Mouse (Mus musculus): Measurements from ENCODE around the gene Igsf23. TPM values are rescaled to one million over a fixed set of nuclear protein-coding genes. Genes with fewer than 3 reads are reported as not detected.

Igsf23 gene
- polyA plus RNA-seq, 1 experiment from 2014 or later: not detected

DNA sequence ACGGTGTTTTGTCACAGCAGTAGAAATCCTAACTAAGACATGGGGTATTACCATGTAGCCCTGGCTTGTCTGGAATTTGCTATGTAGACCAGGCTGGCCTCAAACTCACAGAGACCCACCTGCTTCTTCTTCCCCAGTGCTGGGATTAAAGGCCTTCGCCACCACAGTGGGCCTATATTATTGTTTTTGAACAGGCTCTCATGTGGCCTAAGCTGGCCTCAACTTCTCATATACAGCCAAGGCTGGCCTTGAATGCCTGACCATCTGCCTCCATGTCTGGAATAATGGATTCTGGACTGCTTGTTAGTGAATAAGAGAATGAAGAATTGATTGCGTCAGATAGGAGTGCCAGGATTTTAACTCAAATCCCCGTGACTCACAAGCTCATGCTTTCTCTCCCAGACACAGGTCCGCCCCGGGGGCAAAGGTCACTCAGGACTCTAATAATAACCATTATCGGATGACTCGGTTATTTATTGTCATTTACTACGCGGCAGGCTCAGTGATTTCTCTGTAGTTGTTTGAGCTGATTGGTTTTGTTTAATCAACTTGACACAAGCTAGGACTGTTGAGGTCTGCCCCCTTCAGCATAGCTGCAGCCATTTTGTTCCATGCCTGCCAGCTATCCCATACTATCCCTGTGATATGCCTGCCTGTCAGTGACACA lies 1.9 kb upstream of the Igsf23 start:
- H3K36me3 ChIP-seq (replicated peaks): no peaks in the 10 kb centered on the region
- no peak overlapping the region for H3K4me3 ChIP-seq
- no peaks in the 10 kb centered on the region for H3K4me1 ChIP-seq
- H3K4me2 ChIP-seq: no peak overlapping the region
- no peaks in the 10 kb centered on the region for H3K27me3 ChIP-seq (replicated peaks)
- no peak for ATAC-seq (replicated peaks)
- WGBS: 41% methylated on average over 10 of the region's 10 CpGs
- no peak overlapping the region for H3K27ac ChIP-seq
- no peaks in the 10 kb centered on the region for H3K9me3 ChIP-seq
- H3K9ac ChIP-seq: no peak overlapping the region

DNA sequence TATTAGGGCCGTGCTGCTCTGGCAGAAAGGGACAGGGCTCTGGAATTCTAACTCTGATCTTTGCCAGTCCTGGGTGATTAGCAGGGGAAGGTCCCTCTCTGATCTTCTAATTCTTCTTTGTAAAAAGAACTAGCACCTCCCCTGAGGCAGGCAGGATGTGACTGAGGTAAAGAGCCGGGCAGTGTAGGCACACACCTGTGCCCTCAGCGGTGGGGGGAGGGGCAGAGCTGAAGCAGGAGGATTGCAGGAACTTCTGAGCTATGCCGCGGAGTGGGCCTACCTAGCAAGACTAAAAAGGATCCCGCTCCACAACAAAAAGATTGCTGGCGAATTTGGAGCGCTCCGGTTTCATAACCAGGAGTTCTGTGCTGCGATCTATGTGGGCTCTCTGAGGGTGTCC lies 560 bp downstream of the Igsf23 start:
- WGBS: 61% methylated on average over 10 of the region's 10 CpGs

DNA sequence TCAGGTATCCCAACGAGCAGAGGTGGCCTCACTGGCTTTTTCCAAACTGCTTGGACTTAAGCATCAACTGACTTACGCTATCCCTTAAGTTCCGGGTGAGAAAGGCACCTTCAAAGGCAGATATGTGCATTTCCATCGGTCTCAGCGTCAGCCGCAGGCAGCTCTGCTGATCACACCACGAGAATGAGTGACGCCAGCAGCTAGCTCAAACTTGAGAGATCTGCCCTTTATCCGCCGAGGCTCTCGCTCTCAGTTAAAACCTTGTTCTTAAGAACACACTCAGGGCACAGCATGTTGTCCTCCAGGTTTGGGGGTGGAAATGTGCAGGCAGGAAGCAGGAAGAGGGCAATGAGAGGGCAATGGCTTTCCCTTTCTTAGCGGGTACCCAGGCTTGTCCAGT lies 1.6 kb downstream of the Igsf23 start:
- no peak overlapping the region for H3K4me2 ChIP-seq
- no peaks in the 10 kb centered on the region for H3K36me3 ChIP-seq (replicated peaks)
- no peak for ATAC-seq (replicated peaks)
- no peaks in the 10 kb centered on the region for H3K27me3 ChIP-seq (replicated peaks)
- H3K9me3 ChIP-seq: no peaks in the 10 kb centered on the region
- H3K4me1 ChIP-seq: no peaks in the 10 kb centered on the region
- H3K4me3 ChIP-seq: no peak overlapping the region
- no peak overlapping the region for H3K9ac ChIP-seq
- WGBS: 81% methylated on average over 12 of the region's 12 CpGs
- H3K27ac ChIP-seq: no peak overlapping the region

More for the DNA sequence above, 560 bp downstream of the Igsf23 start:
- no peak overlapping the region for H3K9ac ChIP-seq
- no peaks in the 10 kb centered on the region for H3K9me3 ChIP-seq
- H3K4me3 ChIP-seq: no peak overlapping the region
- ATAC-seq (replicated peaks): no peak
- no peak overlapping the region for H3K27ac ChIP-seq
- H3K27me3 ChIP-seq (replicated peaks): no peaks in the 10 kb centered on the region
- no peak overlapping the region for H3K4me2 ChIP-seq
- no peaks in the 10 kb centered on the region for H3K4me1 ChIP-seq
- no peaks in the 10 kb centered on the region for H3K36me3 ChIP-seq (replicated peaks)

DNA sequence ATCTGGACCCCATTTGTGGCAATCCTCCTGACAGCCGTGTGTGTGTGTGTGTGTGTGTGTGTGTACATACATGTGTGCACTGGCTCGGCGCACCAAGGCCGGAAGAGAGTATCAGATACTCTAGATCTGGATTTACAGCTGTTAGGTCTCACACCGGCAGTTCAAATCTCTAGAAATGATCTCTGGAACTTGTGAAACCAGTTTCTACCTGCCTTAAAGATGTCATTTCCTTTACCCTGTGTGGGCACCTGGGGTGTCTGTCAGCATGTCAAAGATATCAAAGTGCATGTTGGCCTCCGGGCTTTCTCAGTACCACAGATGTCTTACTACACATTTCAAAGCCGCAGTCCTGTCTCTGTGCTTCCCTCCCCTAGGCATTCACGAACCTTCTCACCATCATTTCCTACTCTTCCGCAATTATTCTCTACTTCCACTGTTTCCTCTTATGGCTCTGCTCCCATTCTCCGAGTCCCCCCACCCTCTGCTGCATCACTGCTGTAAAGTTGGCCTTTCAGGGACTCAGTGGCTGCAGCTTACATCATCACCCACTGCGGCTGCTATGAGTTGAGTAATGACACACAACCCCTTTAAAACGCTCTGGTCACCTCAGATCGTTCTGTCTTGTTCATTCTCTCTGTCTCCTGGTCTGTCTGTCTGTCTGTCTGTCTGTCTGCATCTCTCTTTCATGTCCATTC lies 4.6 kb downstream of the Igsf23 start:
- Histone ChIP-seq H3K4me2 (no peak overlapping the region), H3K36me3 (replicated peaks) (no peaks in the 10 kb centered on the region), H3K27ac (no peak overlapping the region), H3K4me3 (no peak overlapping the region), H3K9me3 (no peaks in the 10 kb centered on the region), H3K9ac (no peak overlapping the region), H3K27me3 (replicated peaks) (no peaks in the 10 kb centered on the region), H3K4me1 (no peaks in the 10 kb centered on the region)
- ATAC-seq (replicated peaks): no peak
- WGBS: 92% methylated on average over 13 of the region's 13 CpGs

DNA sequence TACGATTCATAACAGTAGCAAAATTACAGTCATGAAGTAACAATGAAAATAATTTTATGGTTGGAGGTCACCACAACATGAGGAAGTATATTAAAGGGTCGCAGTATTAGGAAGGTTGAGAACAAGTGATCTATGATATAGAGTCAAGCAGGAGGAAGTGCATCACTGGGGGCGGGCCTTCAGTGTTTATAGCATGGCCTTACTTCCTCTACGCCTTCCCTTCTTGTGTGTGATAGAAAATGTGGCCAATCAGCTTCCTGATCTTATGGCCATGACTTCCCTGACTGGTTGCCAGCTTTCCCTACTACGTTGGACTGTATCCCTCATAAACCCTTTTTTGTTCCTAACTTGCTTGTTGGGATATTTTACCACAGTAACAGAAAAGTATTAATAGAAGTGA lies 5.4 kb downstream of the Igsf23 start:
- no peaks in the 10 kb centered on the region for H3K4me1 ChIP-seq

DNA sequence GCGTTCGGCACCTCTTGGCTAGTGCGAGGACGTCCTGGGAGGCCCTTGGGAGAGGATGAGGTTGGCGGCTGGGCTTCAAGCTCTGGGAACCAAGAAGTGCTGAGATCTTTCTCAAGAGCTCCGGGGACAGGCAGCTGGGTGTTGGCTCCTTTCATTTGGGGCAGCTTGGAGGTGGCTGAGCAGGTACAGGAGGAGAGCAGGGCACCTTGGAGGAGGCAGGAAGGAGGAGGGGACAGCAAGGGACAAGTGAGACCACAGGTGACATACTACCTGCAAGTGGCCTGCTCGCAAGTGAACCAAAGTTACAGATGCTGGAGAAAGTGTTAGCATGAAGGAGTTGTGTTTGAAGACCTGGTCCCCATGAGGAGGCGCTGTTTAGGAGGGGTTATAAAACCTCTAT lies 5.8 kb downstream of the Igsf23 start:
- Histone ChIP-seq H3K9me3 (no peaks in the 10 kb centered on the region), H3K27me3 (replicated peaks) (no peaks in the 10 kb centered on the region), H3K9ac (no peak overlapping the region), H3K36me3 (replicated peaks) (no peaks in the 10 kb centered on the region), H3K27ac (no peak overlapping the region), H3K4me1 (no peaks in the 10 kb centered on the region), H3K4me3 (no peak overlapping the region), H3K4me2 (no peak overlapping the region)
- 92% methylated on average over 8 of the region's 8 CpGs for WGBS
- no peak for ATAC-seq (replicated peaks)

More for the DNA sequence above, 5.4 kb downstream of the Igsf23 start:
- Histone ChIP-seq H3K4me2 (no peak overlapping the region), H3K9ac (no peak overlapping the region), H3K9me3 (no peaks in the 10 kb centered on the region), H3K4me3 (no peak overlapping the region), H3K27ac (no peak overlapping the region), H3K27me3 (replicated peaks) (no peaks in the 10 kb centered on the region), H3K36me3 (replicated peaks) (no peaks in the 10 kb centered on the region)
- no peak for ATAC-seq (replicated peaks)
- 91% methylated on average over 5 of the region's 5 CpGs for WGBS

DNA sequence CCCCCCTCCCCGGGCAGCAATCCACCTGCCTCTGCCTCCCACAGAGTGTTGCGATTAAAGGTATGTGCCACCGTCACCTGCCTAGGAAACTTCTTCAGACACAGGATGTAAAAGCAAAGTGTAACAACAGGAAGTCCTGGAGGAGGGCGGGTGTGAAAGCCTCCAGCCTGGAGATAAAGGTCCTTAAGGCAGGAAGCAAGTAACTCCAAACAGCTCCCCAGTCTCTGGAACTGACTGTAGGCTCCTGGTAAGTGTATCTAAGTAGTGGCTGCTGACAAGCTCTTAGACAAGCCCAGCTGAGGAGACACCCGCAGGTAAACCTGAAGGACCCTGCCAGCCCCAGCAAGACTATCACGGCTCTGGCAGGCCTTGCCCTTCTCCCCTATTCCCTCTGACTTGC lies 10.3 kb downstream of the Igsf23 start:
- Histone ChIP-seq H3K4me3 (no peak overlapping the region), H3K27ac (no peak overlapping the region), H3K9ac (no peak overlapping the region), H3K27me3 (replicated peaks) (no peaks in the 10 kb centered on the region), H3K36me3 (replicated peaks) (no peaks in the 10 kb centered on the region), H3K9me3 (no peaks in the 10 kb centered on the region), H3K4me2 (no peak overlapping the region), H3K4me1 (no peaks in the 10 kb centered on the region)
- no peak for ATAC-seq (replicated peaks)
- 60% methylated on average over 5 of the region's 6 CpGs for WGBS

DNA sequence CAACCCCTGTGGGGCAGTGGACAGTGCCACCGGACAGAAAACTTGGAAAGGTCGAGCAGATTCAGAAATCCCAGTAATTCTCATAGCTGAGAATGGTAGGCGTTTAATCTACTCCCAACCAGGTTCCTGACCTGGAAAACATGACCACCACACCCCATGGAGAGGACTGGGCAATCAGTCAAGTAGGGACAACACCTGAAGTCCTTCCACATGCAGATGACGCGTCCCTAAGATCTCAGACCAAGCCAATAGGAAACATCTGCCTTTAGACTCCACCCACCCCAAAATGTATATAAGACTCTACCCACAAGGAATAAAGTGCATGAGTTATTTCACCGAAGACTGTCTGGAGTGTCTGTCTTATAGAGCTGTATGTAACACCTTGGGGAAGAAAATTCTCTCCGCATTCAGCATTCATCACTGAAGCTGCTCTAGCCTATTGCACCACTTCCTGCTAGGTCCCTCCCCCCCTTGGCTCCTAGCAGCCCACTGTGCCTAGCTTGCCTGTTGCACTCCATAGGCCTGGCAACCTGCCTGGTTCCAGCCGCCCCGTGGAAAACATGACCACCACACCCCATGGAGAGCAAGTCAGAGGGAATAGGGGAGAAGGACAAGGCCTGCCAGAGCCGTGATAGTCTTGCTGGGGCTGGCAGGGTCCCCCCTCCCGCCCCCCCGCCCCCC lies 10.9 kb downstream of the Igsf23 start:
- H3K36me3 ChIP-seq (replicated peaks): no peaks in the 10 kb centered on the region
- H3K4me3 ChIP-seq: no peak overlapping the region
- H3K27ac ChIP-seq: no peak overlapping the region
- no peak overlapping the region for H3K9ac ChIP-seq
- H3K4me1 ChIP-seq: no peaks in the 10 kb centered on the region
- H3K27me3 ChIP-seq (replicated peaks): no peaks in the 10 kb centered on the region
- WGBS: 49% methylated on average over 12 of the region's 12 CpGs
- no peaks in the 10 kb centered on the region for H3K9me3 ChIP-seq
- H3K4me2 ChIP-seq: no peak overlapping the region
- ATAC-seq (replicated peaks): no peak

DNA sequence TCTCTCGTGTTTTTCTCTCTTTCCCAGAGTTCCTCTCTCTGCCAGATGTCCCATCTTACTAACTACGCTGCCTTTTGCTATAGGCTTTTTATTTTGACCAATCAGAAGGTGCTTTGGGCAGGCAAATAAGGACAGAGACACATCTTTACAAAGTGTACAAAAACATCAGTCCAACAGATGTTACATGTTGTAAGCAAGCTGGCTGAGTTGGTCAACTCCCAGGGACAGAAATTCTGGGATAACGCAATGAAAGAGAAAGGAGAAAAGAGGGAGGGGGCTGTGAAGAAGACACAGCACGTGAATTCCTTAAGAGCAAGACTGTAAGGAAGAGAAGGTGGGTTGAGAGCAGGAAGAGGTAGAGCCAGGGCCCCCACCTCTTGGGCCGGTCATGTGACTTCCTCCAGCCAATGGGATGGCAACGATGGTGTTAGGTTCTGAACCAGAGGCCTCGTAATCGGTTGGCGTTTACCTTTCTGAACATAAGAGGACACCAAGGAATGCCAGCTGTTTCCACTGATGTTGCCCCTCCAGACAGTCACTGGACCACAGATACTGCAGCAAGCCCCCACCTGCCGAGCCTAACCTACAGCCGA lies 13.2 kb downstream of the Igsf23 start:
- Histone ChIP-seq H3K4me3 (no peak overlapping the region), H3K27me3 (replicated peaks) (no peaks in the 10 kb centered on the region), H3K4me2 (no peak overlapping the region), H3K4me1 (peaks cover 6% of the 10 kb centered on the region; the same call in 1 of the 2 replicates), H3K27ac (no peak overlapping the region), H3K9ac (no peak overlapping the region), H3K9me3 (no peaks in the 10 kb centered on the region), H3K36me3 (replicated peaks) (no peaks in the 10 kb centered on the region)
- 85% methylated on average over 11 of the region's 11 CpGs for WGBS
- ATAC-seq (replicated peaks): no peak

DNA sequence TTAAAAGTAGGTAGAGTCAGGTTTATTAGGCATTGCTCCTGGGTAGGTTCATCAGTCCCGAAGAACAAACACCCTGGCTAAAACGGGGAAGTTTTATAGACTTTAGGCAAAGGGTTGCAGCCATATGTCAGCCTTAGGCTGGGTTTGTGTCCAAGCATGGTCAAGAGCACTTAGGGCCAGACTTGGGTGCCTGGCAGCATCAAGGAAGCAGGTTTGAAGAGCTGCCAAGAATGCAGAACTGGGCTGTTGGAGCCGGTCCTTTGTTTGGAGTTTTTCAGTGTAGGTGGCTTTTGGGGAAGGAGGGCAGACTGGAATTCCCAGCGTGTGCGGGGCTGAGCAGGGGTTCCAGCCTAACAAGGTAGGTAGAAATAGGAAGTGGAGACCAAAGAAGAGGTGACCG lies 14.6 kb downstream of the Igsf23 start:
- no peak overlapping the region for H3K9ac ChIP-seq
- ATAC-seq (replicated peaks): no peak
- no peak overlapping the region for H3K4me3 ChIP-seq
- WGBS: 79% methylated on average over 6 of the region's 6 CpGs
- H3K4me1 ChIP-seq: peaks cover 10% of the 10 kb centered on the region; the same call in 1 of the 2 replicates
- H3K4me2 ChIP-seq: no peak overlapping the region
- no peak overlapping the region for H3K27ac ChIP-seq
- H3K27me3 ChIP-seq (replicated peaks): no peaks in the 10 kb centered on the region
- H3K9me3 ChIP-seq: no peaks in the 10 kb centered on the region
- no peaks in the 10 kb centered on the region for H3K36me3 ChIP-seq (replicated peaks)

DNA sequence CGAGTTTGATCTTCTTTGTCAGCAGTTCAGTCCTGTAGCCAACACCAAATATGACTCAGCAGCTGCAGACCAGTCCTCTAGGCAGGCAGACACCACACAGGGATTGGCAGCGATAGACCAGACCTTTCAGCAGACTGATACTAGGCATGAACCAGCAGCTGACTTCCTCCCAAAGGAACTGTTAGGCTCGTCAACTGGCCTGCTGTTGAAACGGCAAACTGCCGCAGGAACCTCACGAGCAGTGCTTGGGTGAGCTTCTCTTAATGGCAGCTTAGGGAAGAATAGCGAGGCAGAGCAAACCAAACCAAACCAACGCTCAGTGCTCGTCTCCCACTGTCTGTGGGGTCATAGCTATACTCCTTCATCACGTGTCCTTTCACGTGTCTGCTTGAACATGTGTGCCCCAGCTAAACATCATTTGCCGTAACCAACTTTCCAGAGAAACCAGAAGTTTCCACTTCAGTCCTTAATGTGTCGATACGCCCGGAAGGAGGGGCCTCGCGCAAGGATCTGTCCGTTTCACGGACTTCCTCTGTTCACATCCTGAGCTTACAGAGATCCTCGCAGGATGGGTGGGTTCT lies 15.3 kb downstream of the Igsf23 start:
- Histone ChIP-seq H3K4me1 (peaks cover 10% of the 10 kb centered on the region; the same call in 1 of the 2 replicates), H3K4me2 (no peak overlapping the region)
- 80% methylated on average over 20 of the region's 20 CpGs for WGBS

More for the DNA sequence above, 15.3 kb downstream of the Igsf23 start:
- Histone ChIP-seq H3K36me3 (replicated peaks) (no peaks in the 10 kb centered on the region), H3K9me3 (no peaks in the 10 kb centered on the region), H3K9ac (no peak overlapping the region), H3K27ac (no peak overlapping the region), H3K4me3 (no peak overlapping the region), H3K27me3 (replicated peaks) (no peaks in the 10 kb centered on the region)
- ATAC-seq (replicated peaks): no peak
